In the genomic region with DNA sequence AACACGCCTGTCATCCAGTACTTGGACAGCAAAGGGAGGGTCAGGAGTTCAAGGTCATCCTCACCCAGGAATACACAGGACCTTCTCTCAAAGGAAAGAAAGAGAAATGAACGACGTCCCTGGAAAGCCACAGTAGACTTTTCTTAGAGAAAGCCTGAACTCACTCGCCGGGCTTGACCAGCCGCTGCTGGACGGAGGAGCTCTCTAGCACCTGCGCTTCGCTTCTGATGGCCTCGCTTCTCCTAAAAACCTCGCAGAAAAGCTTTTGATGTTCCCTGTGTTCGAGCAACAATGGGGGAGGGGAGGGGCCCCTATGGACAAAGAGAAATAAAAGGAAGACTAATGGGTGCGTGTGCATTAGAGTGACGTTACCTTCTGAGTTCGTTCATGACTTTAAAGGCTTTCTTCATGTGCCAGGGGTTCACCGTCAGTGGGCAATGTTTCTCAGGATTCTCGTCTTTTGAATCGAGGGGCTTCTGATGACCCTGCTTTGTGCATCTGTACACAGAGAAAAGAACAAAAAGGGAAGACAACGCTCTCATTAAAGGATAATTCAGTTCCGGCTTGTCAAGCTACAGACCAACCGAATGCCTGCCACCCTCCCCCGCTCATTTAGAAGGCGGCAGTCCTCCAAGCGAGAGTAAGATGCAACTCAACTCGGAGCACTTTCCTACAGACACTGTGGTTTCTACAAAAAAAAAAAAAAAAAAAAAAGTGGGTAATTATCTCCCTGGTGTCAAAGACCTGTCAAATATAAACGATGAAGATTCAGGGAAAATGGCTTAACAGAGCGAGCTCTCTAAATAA, we compare ENCODE assay signal across 13 mouse cellular contexts. TPM values are rescaled to one million over a fixed set of nuclear protein-coding genes. Genes with fewer than 3 reads are reported as not detected.
DNase-seq lines count a peak whose midpoint lies in the region; ATAC-seq and TF ChIP-seq lines count a peak whose summit lies in the region.
"Had no signal": no experiment of that assay in that cellular context is flagged by ENCODE, and none has a peak within 500 bp of the region (broad histone marks: within the 10 kb centered on the region; RNA-seq: fewer than 3 reads in every experiment).

No protein-coding gene starts in this region.

- no peak overlapping the region for H3K4me2 ChIP-seq in embryonic facial prominence, embryonic 14.5 days (ENCODE audit: low read depth, low read length)
- peak overlapping the region; percentile 35 for H3K4me2 ChIP-seq in forebrain, embryonic 14.5 days (ENCODE audit: low read length)
- H3K4me2 ChIP-seq in midbrain, embryonic 12.5 days (replicated peaks) = peak overlapping the region; percentile 35
- H3K4me2 ChIP-seq in intestine, embryonic 16.5 days (ENCODE audit: low read depth, low read length) = no peak overlapping the region

- DNase-seq in embryonic facial prominence, embryonic 14.5 days (ENCODE audit: low spot score) = no peak
- DNase-seq in embryonic facial prominence, embryonic 10.5 days (ENCODE audit: low spot score) = no peak
- peak; percentile 71 for DNase-seq in ES-E14 (ENCODE audit: low read depth, low spot score)
- peak; percentile 60 for DNase-seq in forebrain, embryonic 14.5 days (ENCODE audit: low spot score)
- no peak for DNase-seq in layer of hippocampus, postnatal 25 days (ENCODE audit: extremely low spot score in 1 of 2, low spot score in 1 of 2)
- DNase-seq in heart, postnatal 10 days = no peak
- DNase-seq: adrenal gland, postnatal 25 days; cerebellum, adult 9-10 months; kidney, postnatal 4 days; lung, postnatal 14 days had no signal

- H3K36me3 ChIP-seq in embryonic facial prominence, embryonic 14.5 days (ENCODE audit: control insufficient read depth, insufficient read depth, low read length) = peaks cover 18% of the 10 kb centered on the region
- H3K36me3 ChIP-seq in embryonic facial prominence, embryonic 10.5 days (replicated peaks) = peaks cover 31% of the 10 kb centered on the region
- no peaks in the 10 kb centered on the region; the same call in 1 of the 2 replicates for H3K36me3 ChIP-seq in ES-E14 (ENCODE audit: control insufficient read depth, insufficient read depth, low read length, poor library complexity, severe bottlenecking)
- H3K36me3 ChIP-seq in forebrain, embryonic 14.5 days (ENCODE audit: control insufficient read depth, insufficient read depth, low read length) = peaks cover 12% of the 10 kb centered on the region; the same call in 1 of the 2 replicates
- H3K36me3 ChIP-seq in midbrain, embryonic 12.5 days = peaks cover 23% of the 10 kb centered on the region
- 0 out of 2 replicates have a peak, but pooled peaks cover 4% of the 10 kb centered on the region for H3K36me3 ChIP-seq in intestine, embryonic 16.5 days (ENCODE audit: control insufficient read depth, insufficient read depth, low read length)

- H3K9ac ChIP-seq in embryonic facial prominence, embryonic 14.5 days (ENCODE audit: low read depth, low read length) = no peak overlapping the region
- no peak overlapping the region; the same call in 1 of the 2 replicates for H3K9ac ChIP-seq in ES-E14 (ENCODE audit: insufficient read depth, low read depth, low read length, poor library complexity, severe bottlenecking)
- peak overlapping the region; percentile 35; the same call in 1 of the 2 replicates for H3K9ac ChIP-seq in forebrain, embryonic 14.5 days (ENCODE audit: low read length)
- no peak overlapping the region; the same call in 1 of the 2 replicates for H3K9ac ChIP-seq in midbrain, embryonic 12.5 days (replicated peaks)
- no peak overlapping the region for H3K9ac ChIP-seq in intestine, embryonic 16.5 days (ENCODE audit: low read depth, low read length)

- intact Hi-C loops in heart, postnatal 10 days (cut with DNase I) = no loop called here

- no peak overlapping the region for H3K27ac ChIP-seq in embryonic facial prominence, embryonic 14.5 days (replicated peaks; ENCODE audit: low read depth, low read length)
- H3K27ac ChIP-seq in embryonic facial prominence, embryonic 10.5 days (replicated peaks) = no peak overlapping the region
- no peak overlapping the region for H3K27ac ChIP-seq in ES-E14 (ENCODE audit: insufficient read depth, low read depth, low read length, poor library complexity, severe bottlenecking)
- 0 out of 2 replicates have a peak overlapping the region, but pooled peaks have one; percentile 35 for H3K27ac ChIP-seq in forebrain, embryonic 14.5 days (ENCODE audit: low read depth, low read length)
- H3K27ac ChIP-seq in midbrain, embryonic 12.5 days (replicated peaks) = peak overlapping the region; percentile 54; the same call in 1 of the 2 replicates
- H3K27ac ChIP-seq in intestine, embryonic 16.5 days (ENCODE audit: low read length) = no peak overlapping the region

- no peaks in the 10 kb centered on the region for H3K27me3 ChIP-seq in embryonic facial prominence, embryonic 14.5 days (replicated peaks; ENCODE audit: control insufficient read depth, insufficient read depth, low read length)
- H3K27me3 ChIP-seq in embryonic facial prominence, embryonic 10.5 days (replicated peaks; ENCODE audit: low read depth, poor library complexity, severe bottlenecking) = no peaks in the 10 kb centered on the region
- no peaks in the 10 kb centered on the region for H3K27me3 ChIP-seq in forebrain, embryonic 14.5 days (replicated peaks; ENCODE audit: control insufficient read depth, insufficient read depth, low read length)
- H3K27me3 ChIP-seq in midbrain, embryonic 12.5 days = no peaks in the 10 kb centered on the region
- no peaks in the 10 kb centered on the region for H3K27me3 ChIP-seq in intestine, embryonic 16.5 days (replicated peaks; ENCODE audit: control insufficient read depth, insufficient read depth, low read length)

- H3K4me1 ChIP-seq in embryonic facial prominence, embryonic 14.5 days (ENCODE audit: control insufficient read depth, insufficient read depth, low read length) = peaks cover 10% of the 10 kb centered on the region
- peaks cover 23% of the 10 kb centered on the region for H3K4me1 ChIP-seq in embryonic facial prominence, embryonic 10.5 days
- H3K4me1 ChIP-seq in ES-E14 (ENCODE audit: control insufficient read depth in 2 of 2, insufficient read depth in 2 of 2, low read length in 2 of 2, poor library complexity in 1 of 2) = peaks cover 10 to 26% of the 10 kb centered on the region in 2 experiments
- peaks cover 8% of the 10 kb centered on the region; the same call in 1 of the 2 replicates for H3K4me1 ChIP-seq in forebrain, embryonic 14.5 days (ENCODE audit: control insufficient read depth, insufficient read depth, low read length)
- peaks cover 20% of the 10 kb centered on the region for H3K4me1 ChIP-seq in midbrain, embryonic 12.5 days
- H3K4me1 ChIP-seq in intestine, embryonic 16.5 days (ENCODE audit: control insufficient read depth, insufficient read depth, low read length) = peaks cover 3% of the 10 kb centered on the region

- peak; percentile 30; the same call in 1 of the 2 replicates for ATAC-seq in embryonic facial prominence, embryonic 14.5 days (ENCODE audit: low read depth)
- ATAC-seq in forebrain, embryonic 14.5 days = peak; percentile 64; the same call in 1 of the 2 replicates
- peak; percentile 32 for ATAC-seq in midbrain, embryonic 12.5 days (ENCODE audit: low FRiP score, low read depth)
- ATAC-seq in intestine, embryonic 16.5 days = no peak

- in situ Hi-C loops in ES-E14 (cut with MboI; ENCODE audit: low sequenced_read_pairs in 2 of 2, unreplicated experiment in 2 of 2) = no loop called here

- no peak overlapping the region for H3K4me3 ChIP-seq in embryonic facial prominence, embryonic 14.5 days (ENCODE audit: low read depth, low read length)
- no peak overlapping the region for H3K4me3 ChIP-seq in embryonic facial prominence, embryonic 10.5 days
- H3K4me3 ChIP-seq in ES-E14 (ENCODE audit: insufficient read depth in 1 of 2, low read depth in 1 of 2, low read length in 2 of 2, poor library complexity in 1 of 2, severe bottlenecking in 1 of 2) = peak overlapping the region in 1 of 2 experiments; percentile 14; a peak in 1 of 4 replicates
- no peak overlapping the region for H3K4me3 ChIP-seq in forebrain, embryonic 14.5 days (ENCODE audit: low read depth, low read length)
- peak overlapping the region; percentile 5; the same call in 1 of the 2 replicates for H3K4me3 ChIP-seq in midbrain, embryonic 12.5 days
- H3K4me3 ChIP-seq in intestine, embryonic 16.5 days (ENCODE audit: low read length) = no peak overlapping the region
- H3K4me3 ChIP-seq: myocyte had no signal

- 0 out of 2 replicates have a peak, but pooled peaks cover 2% of the 10 kb centered on the region for H3K9me3 ChIP-seq in embryonic facial prominence, embryonic 14.5 days (ENCODE audit: control insufficient read depth, low read length)
- H3K9me3 ChIP-seq in embryonic facial prominence, embryonic 10.5 days = no peaks in the 10 kb centered on the region
- no peaks in the 10 kb centered on the region for H3K9me3 ChIP-seq in ES-E14 (ENCODE audit: control insufficient read depth, insufficient read depth, low read depth, low read length)
- no peaks in the 10 kb centered on the region for H3K9me3 ChIP-seq in forebrain, embryonic 14.5 days (replicated peaks; ENCODE audit: control insufficient read depth, low read length)
- no peaks in the 10 kb centered on the region for H3K9me3 ChIP-seq in midbrain, embryonic 12.5 days
- no peaks in the 10 kb centered on the region for H3K9me3 ChIP-seq in intestine, embryonic 16.5 days (ENCODE audit: control insufficient read depth, low read length)

- 65% methylated on average over 27 of the region's 27 CpGs for WGBS in embryonic facial prominence, embryonic 14.5 days
- 55% methylated on average over 27 of the region's 27 CpGs for WGBS in embryonic facial prominence, embryonic 10.5 days
- 16% methylated on average over 27 of the region's 27 CpGs for WGBS in forebrain, embryonic 14.5 days
- WGBS in midbrain, embryonic 12.5 days = 32% methylated on average over 27 of the region's 27 CpGs
- 63% methylated on average over 27 of the region's 27 CpGs for WGBS in intestine, embryonic 16.5 days

TF ChIP-seq in ES-E14, 5 proteins besides CTCF, POLR2A, EP300 and RAD21 (continues in another document):
- no peak for TF ChIP-seq HCFC1 (IDR thresholded peaks at IDR 0.05; ENCODE audit: borderline replicate concordance, insufficient read depth, low read length)
- 0 out of 2 replicates have a peak, but pooled peaks have one; percentile 22 for TF ChIP-seq MAFK (IDR thresholded peaks at IDR 0.05; ENCODE audit: insufficient read depth, low read depth, low read length)
- peak; percentile 55; the same call in 1 of the 2 replicates for TF ChIP-seq ZNF384 (IDR thresholded peaks at IDR 0.05; ENCODE audit: low read depth, low read length)

RNA-seq across cellular contexts. Expression of a gene that starts 15.5 kb away (rescaled TPM):
- 10.4 and 13.2 TPM in 2 replicates for polyA plus RNA-seq in embryonic facial prominence, embryonic 14.5 days (2014; fragmentation: Nextera tagmentation; extraction: Ambion mirVana)
- 10.5 and 12.8 TPM in 2 replicates for polyA plus RNA-seq in embryonic facial prominence, embryonic 10.5 days (2016; fragmentation: Nextera tagmentation; extraction: Ambion mirVana)
- 16.3 and 21.9 TPM in 2 replicates for total RNA-seq in ES-E14 (2012; rRNA removed)
- polyA plus RNA-seq in forebrain, embryonic 14.5 days (2014; fragmentation: Nextera tagmentation; extraction: Ambion mirVana) = 16.3 and 20.6 TPM in 2 replicates
- 24.3 and 32.1 TPM in 2 replicates for polyA plus RNA-seq in midbrain, embryonic 12.5 days (2016; fragmentation: Nextera tagmentation; extraction: Ambion mirVana)
- polyA plus RNA-seq in intestine, embryonic 16.5 days (2015; fragmentation: Nextera tagmentation; extraction: Ambion mirVana) = 5.1 and 5.6 TPM in 2 replicates
- total RNA-seq in layer of hippocampus, postnatal 25 days (2021) = 100 to 1,000 TPM; 266 to 309 TPM
- 10 to 100 TPM; 13.7 to 13.9 TPM for total RNA-seq in heart, postnatal 10 days (2021)

Comparison
In these comparisons a context has a peak if more than half of its experiments do, and no peak if none do; other contexts are left out.
1. DNase-seq: peak in ES-E14 (single experiment) and forebrain, embryonic 14.5 days (single experiment); none in embryonic facial prominence, embryonic 14.5 days (single experiment), embryonic facial prominence, embryonic 10.5 days (single experiment), layer of hippocampus, postnatal 25 days (0 of 2) and heart, postnatal 10 days (0 of 2).
2. H3K27ac ChIP-seq: peak in forebrain, embryonic 14.5 days (single experiment) and midbrain, embryonic 12.5 days (single experiment); none in embryonic facial prominence, embryonic 14.5 days (single experiment), embryonic facial prominence, embryonic 10.5 days (single experiment), ES-E14 (single experiment) and intestine, embryonic 16.5 days (single experiment).
3. H3K4me2 ChIP-seq: peak in forebrain, embryonic 14.5 days (single experiment) and midbrain, embryonic 12.5 days (single experiment); none in embryonic facial prominence, embryonic 14.5 days (single experiment) and intestine, embryonic 16.5 days (single experiment).